22 mouse cellular contexts compared by ENCODE assay signal in the genomic region with DNA sequence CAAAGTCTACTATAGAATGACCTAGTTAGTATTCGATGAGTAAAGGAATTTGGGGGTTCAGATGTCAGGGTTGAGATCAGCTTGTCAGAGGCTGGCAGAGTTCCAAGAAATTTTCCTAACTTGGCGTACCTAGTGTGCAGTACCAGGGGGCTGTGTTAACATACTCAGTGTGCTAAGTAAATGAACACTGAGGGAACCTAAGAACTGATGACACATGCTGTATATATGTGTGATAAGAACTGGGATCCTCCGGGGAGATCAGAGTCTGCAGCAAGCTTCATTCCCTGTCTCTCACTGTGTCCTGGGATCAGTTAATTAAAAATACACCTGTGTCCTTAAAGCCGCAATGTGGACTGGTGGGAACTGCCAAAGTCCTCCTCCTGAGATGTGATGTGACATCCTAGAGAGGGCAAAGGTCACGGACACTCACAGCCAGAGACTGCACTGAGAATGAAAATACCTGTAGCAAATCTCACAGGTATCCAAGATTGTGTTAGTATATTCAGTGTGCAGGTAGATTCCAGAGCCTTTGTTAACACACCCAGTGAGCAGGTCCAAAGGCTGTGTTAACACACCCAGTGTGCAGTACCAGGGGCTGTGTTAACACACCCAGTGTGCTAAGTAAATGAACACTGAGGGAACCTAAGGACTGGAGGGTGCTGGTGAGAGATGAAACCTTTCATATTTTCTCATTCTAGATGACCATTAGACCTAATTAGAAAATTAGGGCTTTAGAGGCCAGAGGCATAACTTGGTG.
DNase-seq lines count a peak whose midpoint lies in the region; ATAC-seq and TF ChIP-seq lines count a peak whose summit lies in the region.
"Had no signal": no experiment of that assay in that cellular context is flagged by ENCODE, and none has a peak within 500 bp of the region (broad histone marks: within the 10 kb centered on the region; RNA-seq: fewer than 3 reads in every experiment).

No protein-coding gene starts in this region.

- no peaks in the 10 kb centered on the region for H3K27me3 ChIP-seq in kidney, adult 2 months (replicated peaks; ENCODE audit: control insufficient read depth, insufficient read depth, low read length)
- H3K27me3 ChIP-seq in kidney, embryonic 15.5 days, result no peaks in the 10 kb centered on the region
- H3K27me3 ChIP-seq in embryonic facial prominence, embryonic 12.5 days, result no peaks in the 10 kb centered on the region
- H3K27me3 ChIP-seq: forebrain, embryonic 13.5 days; heart, embryonic 15.5 days; limb, embryonic 12.5 days; midbrain, embryonic 12.5 days had no signal

- no peak overlapping the region for H3K27ac ChIP-seq in kidney, adult 2 months (ENCODE audit: insufficient read depth, low read depth, low read length)
- H3K27ac ChIP-seq in kidney, embryonic 15.5 days, result no peak overlapping the region
- H3K27ac ChIP-seq in embryonic facial prominence, embryonic 12.5 days, result no peak overlapping the region
- H3K27ac ChIP-seq: forebrain, embryonic 13.5 days; heart, embryonic 15.5 days; limb, embryonic 12.5 days; midbrain, embryonic 12.5 days had no signal

- no peak overlapping the region for H3K4me2 ChIP-seq in kidney, embryonic 15.5 days
- no peak overlapping the region for H3K4me2 ChIP-seq in embryonic facial prominence, embryonic 12.5 days (replicated peaks)
- H3K4me2 ChIP-seq: forebrain, embryonic 13.5 days; heart, embryonic 15.5 days; limb, embryonic 12.5 days; liver, embryonic 11.5 days; midbrain, embryonic 12.5 days had no signal

- H3K4me3 ChIP-seq in kidney, adult 2 months (ENCODE audit: insufficient read depth, low read depth, low read length), result no peak overlapping the region
- no peak overlapping the region for H3K4me3 ChIP-seq in kidney, embryonic 15.5 days (replicated peaks)
- H3K4me3 ChIP-seq in embryonic facial prominence, embryonic 12.5 days, result no peak overlapping the region
- H3K4me3 ChIP-seq: erythroblast, embryonic 14.5 days; forebrain, embryonic 13.5 days; heart, embryonic 15.5 days; limb, embryonic 12.5 days; midbrain, embryonic 12.5 days had no signal

- H3K9me3 ChIP-seq in kidney, embryonic 15.5 days (replicated peaks), result no peaks in the 10 kb centered on the region
- H3K9me3 ChIP-seq in embryonic facial prominence, embryonic 12.5 days, result no peaks in the 10 kb centered on the region
- H3K9me3 ChIP-seq: forebrain, embryonic 13.5 days; heart, embryonic 15.5 days; limb, embryonic 12.5 days; midbrain, embryonic 12.5 days had no signal

- no peaks in the 10 kb centered on the region for H3K36me3 ChIP-seq in kidney, adult 2 months (ENCODE audit: control insufficient read depth, insufficient read depth, low read length)
- no peaks in the 10 kb centered on the region for H3K36me3 ChIP-seq in kidney, embryonic 15.5 days
- no peaks in the 10 kb centered on the region for H3K36me3 ChIP-seq in embryonic facial prominence, embryonic 12.5 days
- H3K36me3 ChIP-seq: heart, embryonic 15.5 days; limb, embryonic 12.5 days; midbrain, embryonic 12.5 days had no signal

- no peak for TF ChIP-seq POLR2A in kidney, adult 2 months (IDR thresholded peaks at IDR 0.05; ENCODE audit: low read depth, low read length)

- TF ChIP-seq CTCF in kidney, adult 2 months (conservative IDR thresholded peaks at IDR 0.05; ENCODE audit: insufficient read depth, insufficient read length, low read depth, low read length), result no peak

- no peak overlapping the region for H3K9ac ChIP-seq in kidney, embryonic 15.5 days
- H3K9ac ChIP-seq in embryonic facial prominence, embryonic 12.5 days, result no peak overlapping the region
- H3K9ac ChIP-seq: forebrain, embryonic 13.5 days; heart, embryonic 15.5 days; limb, embryonic 12.5 days; liver, postnatal 0 days; midbrain, embryonic 12.5 days had no signal

- WGBS in kidney, adult 2 months, result 55% methylated on average over 5 of the region's 5 CpGs
- WGBS in kidney, embryonic 15.5 days, result 76% methylated on average over 5 of the region's 5 CpGs
- 77% methylated on average over 5 of the region's 5 CpGs for WGBS in embryonic facial prominence, embryonic 12.5 days
- WGBS in large intestine, adult 2 months, result 52% methylated on average over 5 of the region's 5 CpGs

- ATAC-seq in kidney, embryonic 15.5 days (replicated peaks; ENCODE audit: low FRiP score), result no peak
- ATAC-seq in embryonic facial prominence, embryonic 12.5 days (ENCODE audit: insufficient number of reproducible peaks, insufficient read depth, low FRiP score, low TSS enrichment), result 0 out of 2 replicates have a peak, but pooled peaks have one; percentile 28
- ATAC-seq: liver, postnatal 0 days had no signal

- peaks cover 4% of the 10 kb centered on the region; the same call in 1 of the 2 replicates for H3K4me1 ChIP-seq in kidney, adult 2 months (ENCODE audit: control insufficient read depth, insufficient read depth, low read length)
- peaks cover 4% of the 10 kb centered on the region for H3K4me1 ChIP-seq in kidney, embryonic 15.5 days
- H3K4me1 ChIP-seq in embryonic facial prominence, embryonic 12.5 days, result no peaks in the 10 kb centered on the region
- H3K4me1 ChIP-seq: forebrain, embryonic 13.5 days; limb, embryonic 12.5 days; midbrain, embryonic 12.5 days had no signal

- peak; percentile 14 for DNase-seq in kidney, adult 2 months
- peak; percentile 42 for DNase-seq in 3T3-L1 (ENCODE audit: low read depth, low spot score)
- peak; percentile 22 for DNase-seq in large intestine, adult 2 months (ENCODE audit: low read depth, low spot score)
- DNase-seq in Muller cell, postnatal 12 days (ENCODE audit: inconsistent ontology term), result no peak
- no peak for DNase-seq in layer of hippocampus, postnatal 10 days (ENCODE audit: low spot score in 2 of 2)
- DNase-seq: adrenal gland, postnatal 10 days; cerebellum, adult 8-10 months; cerebellum, postnatal 36 days; gastrocnemius, postnatal 36 days; liver, postnatal 0 days; lung, postnatal 14 days; right cerebral cortex, postnatal 25 days; thymus, adult 2 months; thymus, postnatal 4 days had no signal

Comparison
In these comparisons a context has a peak if more than half of its experiments do, and no peak if none do; other contexts are left out.
1. DNase-seq: peak in kidney, adult 2 months (single experiment), 3T3-L1 (single experiment) and large intestine, adult 2 months (single experiment); none in Muller cell, postnatal 12 days (single experiment) and layer of hippocampus, postnatal 10 days (0 of 2).